Mouse (Mus musculus) embryo, embryonic 9.5 days (tissue): ENCODE results near the gene Mcm7.
A peak's percentile ranks its signal among the peaks of the same experiment; 100 is the strongest.

Experiments
- DNase-seq: peaks from one replicate; pipeline ENCODE4 v3.0.0-alpha.2; 2017; ENCODE audit errors: extremely low spot score

Gene Mcm7

DNA sequence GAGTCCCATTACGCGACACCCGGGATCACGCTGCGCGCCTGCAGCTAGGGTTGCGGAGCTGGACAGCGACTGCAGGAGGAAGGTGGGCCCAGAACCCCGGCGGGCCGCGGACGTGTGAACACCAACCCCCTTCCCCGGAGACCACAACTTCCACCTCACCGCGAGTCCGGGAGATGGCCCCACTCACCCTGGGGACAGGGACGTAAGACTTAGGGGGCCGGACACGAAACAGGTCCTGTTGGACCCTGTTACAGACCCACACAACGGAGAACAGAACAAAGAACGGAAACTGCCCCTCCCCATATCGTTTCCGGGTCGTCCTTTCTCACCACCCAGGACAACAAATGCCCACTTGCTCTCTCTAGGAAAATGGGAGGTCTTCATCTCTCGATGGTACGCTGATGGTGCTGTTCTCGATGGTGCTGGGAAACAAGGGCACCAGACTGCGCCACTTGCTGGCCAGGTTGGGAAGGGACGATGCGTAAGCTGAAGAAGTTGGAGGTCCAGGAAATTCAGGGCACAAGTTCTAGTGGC, 16.7 kb downstream of the Mcm7 start, which contains the start of gene Zfp113:
Gene Zfp113, minus strand, starts transcription at position 302 of the 534 bp plus-strand sequence.
- peak; percentile 94 for DNase-seq

DNA sequence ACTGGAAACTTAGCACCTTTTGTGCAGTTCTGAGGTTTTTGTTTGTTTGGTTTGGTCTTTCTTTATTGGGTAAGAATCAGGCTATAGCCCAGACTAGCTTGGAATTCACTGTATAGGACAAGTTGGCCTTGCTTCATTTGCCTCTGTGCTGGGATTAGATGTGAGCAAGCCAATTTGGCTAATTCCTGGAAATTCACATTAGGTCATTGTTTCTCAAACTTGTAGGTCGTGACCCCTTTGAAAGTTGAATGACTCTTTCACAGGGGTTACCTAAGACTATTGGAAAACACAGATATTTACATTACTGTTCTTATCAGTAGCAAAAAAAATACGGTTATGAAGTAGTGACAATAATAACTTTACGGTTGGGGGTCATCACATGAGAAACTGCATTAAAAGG, 17.8 kb downstream of the Mcm7 start:
- no peak for DNase-seq

DNA sequence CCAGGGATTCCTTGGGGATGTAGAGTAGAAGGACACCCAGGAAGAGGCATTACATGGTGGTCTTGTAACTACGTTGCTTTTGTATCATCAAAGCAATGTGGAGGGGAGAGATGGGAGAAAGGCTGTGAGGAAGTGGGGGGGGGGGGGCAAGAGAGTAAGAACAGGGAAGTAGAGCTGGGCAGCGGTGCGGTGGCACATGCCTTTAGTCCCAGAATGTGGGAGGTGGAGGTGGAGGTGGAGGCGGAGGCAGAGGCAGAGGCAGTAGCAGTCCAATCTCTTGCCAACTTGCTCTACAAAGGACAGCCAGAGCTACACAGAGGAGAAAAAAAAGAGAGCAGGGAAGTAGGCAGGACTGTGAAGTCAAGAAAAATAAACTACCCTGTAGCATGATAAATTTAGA, 33.6 kb downstream of the Mcm7 start:
- no peak for DNase-seq

DNA sequence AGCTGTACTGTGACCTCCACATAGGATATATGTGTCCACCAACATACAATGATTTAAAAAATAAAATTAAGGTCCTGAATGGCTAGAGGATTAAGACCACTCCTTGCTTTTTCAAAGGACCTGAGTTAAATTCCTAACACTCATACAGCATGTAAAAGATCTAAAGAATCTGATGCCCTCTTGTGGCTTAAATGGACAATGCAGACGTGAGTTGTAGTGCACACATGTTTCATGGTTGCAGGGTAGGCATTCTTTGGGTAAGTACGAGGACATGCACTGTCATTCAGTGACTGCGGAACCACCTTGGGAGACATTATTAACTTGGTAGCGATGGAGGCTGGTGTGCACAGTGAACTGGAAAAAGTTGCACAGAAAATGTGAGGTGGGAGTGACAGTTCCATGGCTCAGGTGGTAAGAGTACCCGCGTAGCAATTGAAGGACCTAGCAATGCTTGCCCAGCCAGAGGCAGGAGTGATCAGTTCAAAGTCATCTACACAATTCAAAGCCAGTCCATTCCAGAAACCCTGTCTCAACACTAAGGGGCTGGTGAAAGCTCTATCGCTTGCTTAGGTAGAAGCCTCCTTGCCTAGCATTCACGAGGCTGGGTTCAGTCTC, 34.2 kb downstream of the Mcm7 start:
- DNase-seq, result peak; percentile 30

DNA sequence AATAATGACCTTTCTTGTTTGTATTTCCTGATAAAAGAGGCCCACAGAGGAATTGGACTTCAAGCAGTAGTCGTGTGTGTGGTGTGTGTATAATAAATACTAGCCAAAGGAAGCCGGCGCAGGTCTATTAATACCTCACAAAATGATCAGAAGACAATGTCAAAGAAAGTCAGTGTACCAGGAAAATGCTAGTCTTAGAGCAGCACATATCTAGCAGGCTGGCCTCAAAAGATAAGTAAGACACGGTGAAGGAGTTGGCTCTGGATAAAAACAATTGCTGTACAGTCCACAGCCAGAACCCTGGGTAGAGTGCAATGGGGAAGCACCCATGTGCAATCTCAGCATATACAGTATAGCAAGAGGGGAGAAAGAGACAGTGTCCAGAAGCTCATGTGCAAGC, 35.0 kb downstream of the Mcm7 start:
- no peak for DNase-seq

DNA sequence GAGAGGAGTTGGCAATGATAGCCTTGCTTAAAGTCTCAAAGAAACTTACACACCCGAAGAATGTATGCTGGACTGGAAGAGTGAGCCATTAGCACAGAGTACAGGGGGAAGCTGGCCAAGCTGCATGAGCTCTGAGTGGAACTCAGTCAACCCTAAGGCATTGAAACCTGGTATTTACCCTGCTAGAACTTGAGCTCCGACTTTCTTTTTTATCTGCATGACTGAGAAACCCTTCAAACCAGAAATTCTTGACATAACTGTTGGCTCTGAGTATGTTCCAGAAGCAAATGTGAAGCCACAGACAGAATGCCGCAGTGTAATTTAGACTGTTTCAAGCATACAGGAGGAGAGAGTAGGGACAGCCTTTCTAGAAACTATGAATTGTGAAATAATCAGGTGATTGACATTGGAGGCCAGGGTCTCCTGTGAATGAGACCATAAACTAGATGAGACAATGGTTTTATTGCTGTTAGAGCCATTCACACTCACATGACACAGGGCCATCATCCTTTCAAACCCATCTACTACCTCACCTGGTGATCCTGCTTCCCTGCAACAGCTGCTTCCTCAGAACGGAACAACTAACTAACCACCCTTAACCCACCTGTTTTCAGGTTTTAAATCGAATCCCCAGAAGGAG, 39.7 kb downstream of the Mcm7 start:
- DNase-seq, result no peak

DNA sequence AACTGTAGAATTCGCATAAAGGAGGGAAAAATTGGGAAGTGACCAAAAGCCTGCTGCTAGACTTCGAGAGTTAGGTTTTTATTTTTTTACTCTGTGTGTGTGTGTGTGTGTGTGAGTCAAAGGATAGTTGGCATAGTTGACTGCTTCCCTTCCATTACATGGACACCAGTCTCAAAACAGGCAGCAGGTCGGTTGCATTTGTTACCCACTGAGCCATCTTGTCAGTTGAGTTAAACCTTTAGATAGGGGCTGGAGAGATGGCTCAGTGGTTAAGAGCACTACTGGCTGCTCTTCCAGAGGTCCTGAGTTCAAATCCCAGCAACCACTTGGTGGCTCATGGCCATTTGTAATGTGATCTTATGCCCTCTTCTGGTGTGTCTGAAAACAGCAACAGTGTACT, 54.2 kb downstream of the Mcm7 start:
- no peak for DNase-seq

DNA sequence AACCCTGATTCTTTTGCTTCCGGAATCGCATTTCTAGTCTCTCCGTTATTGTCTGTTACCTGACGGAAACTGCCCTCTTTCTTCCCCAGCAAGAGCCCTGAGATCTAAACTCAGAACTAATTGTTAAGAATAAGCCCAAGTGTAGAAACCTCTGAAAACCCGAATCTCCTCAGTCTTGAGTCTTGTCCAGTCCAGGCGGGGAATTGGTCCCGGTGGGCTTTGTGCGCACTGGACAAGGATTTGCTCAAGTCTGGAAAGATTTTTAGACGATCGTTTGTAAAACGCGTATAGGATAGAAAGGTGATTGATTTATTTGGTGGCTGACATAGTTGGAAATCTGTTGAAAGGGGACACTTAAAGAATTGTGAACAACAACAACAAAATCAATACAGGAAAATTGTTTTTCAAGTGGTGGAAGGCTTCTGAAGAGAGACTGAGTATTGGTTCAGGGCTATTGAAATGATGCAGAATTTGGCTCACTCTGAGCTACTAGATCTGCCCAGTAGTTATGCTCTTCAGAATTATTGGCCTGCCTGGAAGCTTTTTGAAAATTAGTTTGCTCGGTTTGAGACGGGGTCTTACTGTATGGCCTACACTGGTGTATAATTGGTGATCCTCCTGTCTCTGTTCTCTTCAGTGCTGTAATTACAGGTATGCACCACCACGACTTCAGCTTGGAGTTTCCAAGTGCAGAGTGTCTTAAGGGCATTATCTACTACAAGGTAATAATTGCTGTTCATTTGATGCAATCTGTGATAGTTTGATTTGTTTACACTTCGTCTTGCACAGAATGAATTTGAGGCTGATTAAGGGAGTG, 54.8 kb downstream of the Mcm7 start:
- peak; percentile 17 for DNase-seq

DNA sequence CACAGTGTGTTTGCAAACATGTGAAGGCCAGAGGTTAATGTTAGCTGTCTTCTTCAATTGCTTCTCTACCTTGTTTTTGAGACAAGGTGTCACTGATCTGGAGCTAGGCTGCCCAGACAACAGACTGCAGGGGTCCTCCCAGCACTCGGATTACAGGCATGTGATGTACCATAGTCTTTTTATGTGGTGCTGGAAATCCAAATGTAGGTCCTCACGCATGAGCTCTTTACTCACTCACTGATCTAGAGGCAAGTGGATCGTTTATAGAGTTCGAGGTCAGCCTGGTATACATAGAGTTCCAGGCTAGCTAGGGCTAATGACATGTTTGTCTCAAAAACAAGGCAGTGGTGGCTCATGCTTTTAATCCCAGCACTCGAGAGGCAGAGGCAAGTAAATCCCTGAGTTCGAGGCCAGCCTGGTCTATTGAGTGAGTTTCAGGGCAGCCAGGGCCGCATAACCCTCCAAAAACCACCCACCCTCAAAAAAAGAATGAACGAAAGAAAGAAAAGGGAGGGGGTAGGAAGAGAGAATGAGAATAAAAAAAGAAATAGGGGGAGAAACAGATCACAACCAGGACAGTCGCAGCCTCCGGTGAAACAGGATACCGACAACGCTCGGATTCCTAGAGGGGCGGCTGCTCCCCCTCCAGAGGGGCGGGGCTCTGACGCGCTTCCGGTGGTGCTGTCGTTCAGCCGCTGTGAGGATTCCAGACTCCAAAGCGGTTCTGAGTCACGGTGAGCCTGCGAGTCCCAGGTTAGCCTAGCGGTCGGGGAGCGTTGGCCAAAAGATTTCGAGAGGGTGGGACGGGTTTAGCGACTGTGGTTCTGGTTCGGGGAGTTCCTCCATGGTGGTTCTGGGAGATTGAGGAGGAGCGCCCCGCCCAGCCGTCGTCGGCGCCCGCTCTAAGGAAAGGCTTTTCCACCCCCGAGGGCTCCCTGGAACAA, 55.7 kb downstream of the Mcm7 start, which contains the start of gene Zscan21:
Gene Zscan21, plus strand, starts transcription at position 649 of the 944 bp plus-strand sequence.
- DNase-seq, result peak; percentile 91
